In the genomic region with DNA sequence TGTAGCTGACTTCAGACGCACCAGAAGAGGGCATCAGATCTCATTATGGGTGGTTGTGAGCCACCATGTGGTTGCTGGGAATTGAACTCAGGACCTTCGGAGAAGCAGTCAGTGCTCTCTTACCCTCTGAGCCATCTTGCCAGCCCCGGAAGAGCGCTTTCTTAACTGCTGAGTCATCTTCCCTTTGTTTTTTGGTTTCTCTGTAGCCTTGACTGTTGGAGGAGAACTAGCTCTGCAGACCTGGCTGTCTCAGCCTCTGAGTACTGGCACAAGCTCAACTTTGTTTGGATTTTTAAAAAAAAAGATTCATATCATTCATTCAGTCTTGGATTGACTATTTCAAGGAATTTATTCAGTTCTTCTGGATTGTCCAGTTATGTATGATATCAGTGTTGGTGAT, we compare ENCODE assay signal across 16 mouse cellular contexts. TPM values are rescaled to one million over a fixed set of nuclear protein-coding genes. Genes with fewer than 3 reads are reported as not detected.
A peak's percentile ranks its signal among the peaks of the same experiment; 100 is the strongest.
DNase-seq lines count a peak whose midpoint lies in the region; ATAC-seq and TF ChIP-seq lines count a peak whose summit lies in the region.
"Had no signal": no experiment of that assay in that cellular context is flagged by ENCODE, and none has a peak within 500 bp of the region (broad histone marks: within the 10 kb centered on the region; RNA-seq: fewer than 3 reads in every experiment).

No protein-coding gene starts in this region.

- H3K79me2 ChIP-seq in liver, adult 2 months (ENCODE audit: control insufficient read depth, insufficient read depth, low read length): peaks cover 17% of the 10 kb centered on the region; the same call in 1 of the 2 replicates

- H3K4me3 ChIP-seq in liver, adult 2 months (ENCODE audit: insufficient read depth, low read depth, low read length): no peak overlapping the region
- H3K4me3 ChIP-seq in liver, embryonic 11.5 days (ENCODE audit: low read depth, low read length): no peak overlapping the region
- no peak overlapping the region for H3K4me3 ChIP-seq in forebrain, embryonic 10.5 days
- H3K4me3 ChIP-seq: embryonic facial prominence, embryonic 13.5 days; forebrain, embryonic 12.5 days; intestine, embryonic 15.5 days; left cerebral cortex, adult 2 months; midbrain, embryonic 15.5 days; neural tube, embryonic 13.5 days had no signal

- ATAC-seq in liver, embryonic 11.5 days (replicated peaks; ENCODE audit: low FRiP score): no peak
- peak; percentile 88 for ATAC-seq in megakaryocyte progenitor cell, adult 5-6 weeks (replicated peaks; ENCODE audit: poor library complexity)
- ATAC-seq: intestine, embryonic 15.5 days; midbrain, embryonic 15.5 days had no signal

- H3K9ac ChIP-seq in liver, adult 2 months (ENCODE audit: low read depth, low read length): no peak overlapping the region
- H3K9ac ChIP-seq in liver, embryonic 11.5 days (ENCODE audit: low read depth, low read length): no peak overlapping the region
- H3K9ac ChIP-seq: embryonic facial prominence, embryonic 13.5 days; forebrain, embryonic 12.5 days; intestine, embryonic 15.5 days; midbrain, embryonic 15.5 days; neural tube, embryonic 13.5 days had no signal

- DNase-seq in liver, adult 2 months (ENCODE audit: extremely low read depth, low read depth, low spot score): peak; percentile 42
- no peak for DNase-seq in liver, embryonic 11.5 days (ENCODE audit: low spot score)
- peak; percentile 85 for DNase-seq in ES-CJ7 (ENCODE audit: low read depth, low spot score)
- peak; percentile 79 for DNase-seq in ZHBTc4 (ENCODE audit: low read depth, low spot score)
- DNase-seq in forebrain, embryonic 10.5 days (ENCODE audit: extremely low spot score, low spot score): no peak
- DNase-seq in kidney, postnatal 14 days: no peak
- DNase-seq: cerebellum, postnatal 36 days; heart, postnatal 4 days; thymus, postnatal 4 days had no signal

- no peak overlapping the region for H3K27ac ChIP-seq in liver, adult 2 months (replicated peaks; ENCODE audit: insufficient read depth, low read depth, low read length)
- H3K27ac ChIP-seq in liver, embryonic 11.5 days (ENCODE audit: low read depth, low read length): no peak overlapping the region
- no peak overlapping the region for H3K27ac ChIP-seq in forebrain, embryonic 10.5 days
- H3K27ac ChIP-seq: embryonic facial prominence, embryonic 13.5 days; forebrain, embryonic 12.5 days; intestine, embryonic 15.5 days; left cerebral cortex, adult 2 months; midbrain, embryonic 15.5 days; neural tube, embryonic 13.5 days had no signal

- H3K9me3 ChIP-seq in liver, embryonic 11.5 days (ENCODE audit: control insufficient read depth, low read length): no peaks in the 10 kb centered on the region
- no peaks in the 10 kb centered on the region for H3K9me3 ChIP-seq in forebrain, embryonic 10.5 days
- H3K9me3 ChIP-seq: embryonic facial prominence, embryonic 13.5 days; forebrain, embryonic 12.5 days; intestine, embryonic 15.5 days; midbrain, embryonic 15.5 days; neural tube, embryonic 13.5 days had no signal

- peaks cover 42% of the 10 kb centered on the region for H3K36me3 ChIP-seq in liver, adult 2 months (ENCODE audit: control insufficient read depth, insufficient read depth, low read length)
- H3K36me3 ChIP-seq in liver, embryonic 11.5 days (ENCODE audit: control insufficient read depth, insufficient read depth, low read length): peaks cover 49% of the 10 kb centered on the region
- peaks cover 90% of the 10 kb centered on the region for H3K36me3 ChIP-seq in forebrain, embryonic 10.5 days (replicated peaks)

- no peak for TF ChIP-seq CTCF in liver, adult 2 months (IDR thresholded peaks at IDR 0.05; ENCODE audit: low read depth, low read length)

- WGBS in liver, adult 2 months: 64% methylated on average over 4 of the region's 4 CpGs
- 56% methylated on average over 4 of the region's 4 CpGs for WGBS in liver, embryonic 11.5 days
- WGBS in forebrain, embryonic 10.5 days: 92% methylated on average over 4 of the region's 4 CpGs

- no peak overlapping the region for H3K4me2 ChIP-seq in liver, embryonic 11.5 days
- H3K4me2 ChIP-seq: embryonic facial prominence, embryonic 13.5 days; forebrain, embryonic 12.5 days; intestine, embryonic 15.5 days; midbrain, embryonic 15.5 days; neural tube, embryonic 13.5 days had no signal

- TF ChIP-seq POLR2A in liver, adult 2 months (IDR thresholded peaks at IDR 0.05; ENCODE audit: extremely low read depth, insufficient read depth, low read length): no peak

- peaks cover 7% of the 10 kb centered on the region for H3K4me1 ChIP-seq in liver, adult 2 months (ENCODE audit: control insufficient read depth, insufficient read depth, low read length)
- H3K4me1 ChIP-seq in liver, embryonic 11.5 days (replicated peaks; ENCODE audit: control insufficient read depth, insufficient read depth, low read length): peaks cover 4% of the 10 kb centered on the region; the same call in 1 of the 2 replicates
- H3K4me1 ChIP-seq in forebrain, embryonic 10.5 days: no peaks in the 10 kb centered on the region
- H3K4me1 ChIP-seq: embryonic facial prominence, embryonic 13.5 days; forebrain, embryonic 12.5 days; intestine, embryonic 15.5 days had no signal

- no peaks in the 10 kb centered on the region for H3K27me3 ChIP-seq in liver, adult 2 months (ENCODE audit: control insufficient read depth, insufficient read depth, low read length)
- no peaks in the 10 kb centered on the region for H3K27me3 ChIP-seq in liver, embryonic 11.5 days (replicated peaks; ENCODE audit: control insufficient read depth, insufficient read depth, low read length)
- no peaks in the 10 kb centered on the region for H3K27me3 ChIP-seq in forebrain, embryonic 10.5 days (ENCODE audit: poor library complexity, severe bottlenecking)
- H3K27me3 ChIP-seq: embryonic facial prominence, embryonic 13.5 days; forebrain, embryonic 12.5 days; intestine, embryonic 15.5 days; midbrain, embryonic 15.5 days; neural tube, embryonic 13.5 days had no signal

RNA-seq across cellular contexts. Expression of gene Nsd1, which starts 39.7 kb away (rescaled TPM):
- 45.4 TPM in 2 replicates for total RNA-seq in liver, adult 2 months (2014; rRNA removed)
- polyA plus RNA-seq in liver, adult 2 months (2012; rRNA removed): 8.0 and 8.9 TPM in 2 replicates
- 35.5 and 41.3 TPM in 2 replicates for polyA plus RNA-seq in liver, embryonic 11.5 days (2014; fragmentation: Nextera tagmentation; extraction: Ambion mirVana)
- total RNA-seq in megakaryocyte progenitor cell, adult 5-6 weeks (2015): 90.4 and 94.9 TPM in 2 replicates
- total RNA-seq in megakaryocyte progenitor cell, adult 5-6 weeks (2017): 74.5 and 89.7 TPM in 2 replicates
- 66.8 and 70.1 TPM in 2 replicates for polyA plus RNA-seq in forebrain, embryonic 10.5 days (2016; fragmentation: Nextera tagmentation; extraction: Ambion mirVana)

Comparison
In these comparisons a context has a peak if more than half of its experiments do, and no peak if none do; other contexts are left out.
1. DNase-seq: peak in liver, adult 2 months (single experiment), ES-CJ7 (single experiment) and ZHBTc4 (single experiment); none in liver, embryonic 11.5 days (single experiment), forebrain, embryonic 10.5 days (single experiment) and kidney, postnatal 14 days (single experiment).